Mouse (Mus musculus) bone marrow, adult 2 months (tissue): Measurements from ENCODE around the gene Tbc1d17. TPM values are rescaled to one million over a fixed set of nuclear protein-coding genes. Genes with fewer than 3 reads are reported as not detected.

Experiments
- H3K27ac ChIP-seq: fragments of 200-500 bp; 2 replicates; pipeline ENCODE4 v1.5.1; 2012; ENCODE audit warnings: low read depth, mild to moderate bottlenecking, control low read depth, inconsistent platforms, low read length; ENCODE audit not compliant: control insufficient read depth, poor library complexity, insufficient read depth
- H3K4me1 ChIP-seq: fragments of 200-500 bp; 2 replicates; pipeline ENCODE4 v1.6.1; 2011; ENCODE audit warnings: low read length; ENCODE audit not compliant: control insufficient read depth, insufficient read depth
- H3K4me3 ChIP-seq: fragments of 200-500 bp; replicated peaks from 2 replicates; pipeline ENCODE3; 2011; ENCODE audit warnings: mild to moderate bottlenecking, low read depth, low read length, control low read depth; ENCODE audit not compliant: control insufficient read depth
- CTCF ChIP-seq: fragments of 200-500 bp; IDR thresholded peaks from 2 replicates; pipeline ENCODE4 v1.5.1; 2011; ENCODE audit warnings: low read length, control low read depth; ENCODE audit not compliant: control insufficient read depth, insufficient read depth
- POLR2A ChIP-seq: fragments of 200-500 bp; IDR thresholded peaks from 2 replicates; pipeline ENCODE4 v1.6.1; 2011; ENCODE audit warnings: low read depth, mild to moderate bottlenecking, control low read depth, low read length, borderline replicate concordance; ENCODE audit not compliant: control insufficient read depth
- WGBS: fragments of 180-500 bp; shearing (Covaris S2); methylation state at CpG from one replicate; pipeline ENCODE4 v1.1.7; 2018; 5-methylcytosine and 5-hydroxymethylcytosine counted together
- polyA plus RNA-seq: library from polyadenylated mRNA; stranded (reverse); fragments of >200 nt; gene quantifications from 2 replicates; pipeline ENCODE4 v1.2.4, GENCODE M21; 2011; ENCODE audit warnings: low replicate concordance; ENCODE audit not compliant: missing spikeins, insufficient read depth, insufficient read length

Tbc1d17 gene
- polyA plus RNA-seq, 1 experiment = 49.2 TPM

GRCm38 (mm10) chr7:44808927-44809326 is 40.0 kb downstream of the Tbc1d17 start:
- WGBS = 44% methylated on average over 2 of the region's 2 CpGs
- TF ChIP-seq POLR2A (no peak), CTCF (no peak)
- no peaks in the 10 kb centered on the region for H3K4me1 ChIP-seq
- no peak overlapping the region for H3K4me3 ChIP-seq
- no peak overlapping the region for H3K27ac ChIP-seq

- Histone ChIP-seq H3K4me3 (no peak overlapping the region), H3K27ac (no peak overlapping the region), H3K4me1 (no peaks in the 10 kb centered on the region)
- 71% methylated on average over 6 of the region's 6 CpGs for WGBS
- TF ChIP-seq CTCF (no peak), POLR2A (no peak)
Measured at GRCm38 (mm10) chr7:44792781-44793180, 56.1 kb downstream of the Tbc1d17 start.

- TF ChIP-seq POLR2A (no peak), CTCF (no peak)
- Histone ChIP-seq H3K4me1 (no peaks in the 10 kb centered on the region), H3K27ac (no peak overlapping the region), H3K4me3 (no peak overlapping the region)
- 73% methylated on average over 4 of the region's 4 CpGs for WGBS
Measured at GRCm38 (mm10) chr7:44790066-44790465, 58.8 kb downstream of the Tbc1d17 start.

GRCm38 (mm10) chr7:44789531-44789930 is 59.3 kb downstream of the Tbc1d17 start:
- Histone ChIP-seq H3K4me1 (no peaks in the 10 kb centered on the region), H3K27ac (no peak overlapping the region), H3K4me3 (no peak overlapping the region)
- no peak for TF ChIP-seq POLR2A
- TF ChIP-seq CTCF = no peak
- 79% methylated on average over 3 of the region's 3 CpGs for WGBS

Other genes with a start within 250 kb of the Tbc1d17 start
- gene Myh14, start 178.2 kb downstream of the Tbc1d17 start, polyA plus RNA-seq = 0.41 TPM in 1 of 2 replicates, not detected in the other
- not detected in 2 replicates for gene Izumo2, start 140.3 kb downstream of the Tbc1d17 start, polyA plus RNA-seq
- 21.6 and 33.6 TPM in 2 replicates for gene Vrk3, start 100.7 kb downstream of the Tbc1d17 start, polyA plus RNA-seq
- gene Zfp473, start 98.0 kb downstream of the Tbc1d17 start, polyA plus RNA-seq = 0.99 and 2.3 TPM in 2 replicates
- 24.0 and 44.7 TPM in 2 replicates for gene Nup62, start 33.0 kb downstream of the Tbc1d17 start, polyA plus RNA-seq
- 4.2 and 24.8 TPM in 2 replicates for gene Il4i1, start 32.7 kb downstream of the Tbc1d17 start, polyA plus RNA-seq
- gene Atf5, start 32.4 kb downstream of the Tbc1d17 start, polyA plus RNA-seq = 24.5 and 32.7 TPM in 2 replicates
- 28.2 and 48.0 TPM in 2 replicates for gene Akt1s1, start 88 bp downstream of the Tbc1d17 start, polyA plus RNA-seq
- 97.5 and 261 TPM in 2 replicates for gene Pnkp, start 8.1 kb upstream of the Tbc1d17 start, polyA plus RNA-seq
- gene Ptov1, start 20.7 kb upstream of the Tbc1d17 start, polyA plus RNA-seq = 51.3 and 96.4 TPM in 2 replicates
- 14.6 and 25.4 TPM in 2 replicates for gene Med25, start 43.6 kb upstream of the Tbc1d17 start, polyA plus RNA-seq
- 7.0 and 21.8 TPM in 2 replicates for gene Fuz, start 47.0 kb upstream of the Tbc1d17 start, polyA plus RNA-seq
- 43.5 and 60.3 TPM in 2 replicates for gene Ap2a1, start 80.4 kb upstream of the Tbc1d17 start, polyA plus RNA-seq
- not detected in 2 replicates for gene Tsks, start 94.1 kb upstream of the Tbc1d17 start, polyA plus RNA-seq
- 6.5 TPM in 2 replicates for gene Cpt1c, start 125.8 kb upstream of the Tbc1d17 start, polyA plus RNA-seq
- 192 and 337 TPM in 2 replicates for gene Prmt1, start 137.5 kb upstream of the Tbc1d17 start, polyA plus RNA-seq
- 71.4 and 165 TPM in 2 replicates for gene Irf3, start 148.6 kb upstream of the Tbc1d17 start, polyA plus RNA-seq
- 28.9 and 40.8 TPM in 2 replicates for gene Bcl2l12, start 149.6 kb upstream of the Tbc1d17 start, polyA plus RNA-seq
- 45.6 and 72.1 TPM in 2 replicates for gene Scaf1, start 167.3 kb upstream of the Tbc1d17 start, polyA plus RNA-seq
- 11.0 and 14.9 TPM in 2 replicates for gene Rras, start 168.9 kb upstream of the Tbc1d17 start, polyA plus RNA-seq
- 8.6 and 14.3 TPM in 2 replicates for gene Prr12, start 203.8 kb upstream of the Tbc1d17 start, polyA plus RNA-seq
- 31.8 and 44.8 TPM in 2 replicates for gene Nosip, start 213.3 kb upstream of the Tbc1d17 start, polyA plus RNA-seq
- 13.8 and 18.2 TPM in 2 replicates for gene Prrg2, start 213.6 kb upstream of the Tbc1d17 start, polyA plus RNA-seq
- 10.6 and 16.0 TPM in 2 replicates for gene Rcn3, start 243.1 kb upstream of the Tbc1d17 start, polyA plus RNA-seq